Mouse (Mus musculus) cerebellum, adult 2 months (tissue): ENCODE data around the gene Tln2. TPM values are rescaled to one million over a fixed set of nuclear protein-coding genes. Genes with fewer than 3 reads are reported as not detected.

Experiments
- DNase-seq, 2 experiments: peaks; one replicate each; pipeline ENCODE4 v3.0.0; 2021
- H3K27ac ChIP-seq: fragments of 200-500 bp; 2 replicates; pipeline ENCODE4 v1.5.1; 2012; ENCODE audit warnings: low read length, control low read depth, inconsistent platforms; ENCODE audit not compliant: insufficient read depth
- H3K27me3 ChIP-seq: fragments of 200-500 bp; 2 replicates; pipeline ENCODE4 v1.6.1; 2012; ENCODE audit warnings: inconsistent platforms, mild to moderate bottlenecking, low read length, moderate library complexity; ENCODE audit not compliant: control insufficient read depth, insufficient read depth
- H3K4me1 ChIP-seq: fragments of 200-500 bp; 2 replicates; pipeline ENCODE4 v1.6.1; 2011; ENCODE audit warnings: low read length; ENCODE audit not compliant: control insufficient read depth, insufficient read depth
- H3K4me3 ChIP-seq: fragments of 200-500 bp; replicated peaks from 2 replicates; pipeline ENCODE3; 2011; ENCODE audit warnings: mild to moderate bottlenecking, low read depth, low read length, control low read depth; ENCODE audit not compliant: insufficient read depth
- CTCF ChIP-seq: fragments of 200-500 bp; IDR thresholded peaks from 2 replicates; pipeline ENCODE4 v1.5.1; 2011; ENCODE audit warnings: low read depth, mild to moderate bottlenecking, control low read depth, low read length, moderate library complexity, borderline replicate concordance; ENCODE audit not compliant: insufficient read depth
- POLR2A ChIP-seq: fragments of 200-500 bp; IDR thresholded peaks from 2 replicates; pipeline ENCODE4 v1.6.1; 2011; ENCODE audit warnings: low read length, control low read depth, borderline replicate concordance; ENCODE audit not compliant: insufficient read depth
- WGBS: fragments of 180-500 bp; shearing (Covaris S2); methylation state at CpG from one replicate; pipeline ENCODE4 v1.1.7; 2018; 5-methylcytosine and 5-hydroxymethylcytosine counted together
- polyA plus RNA-seq: library from polyadenylated mRNA; depleted of rRNA; stranded (reverse); fragments of >200 nt; gene quantifications from 2 replicates; pipeline ENCODE4 v1.2.3, GENCODE M21; 2012

The Tln2 gene
- polyA plus RNA-seq, 1 experiment = 28.7 TPM

- DNase-seq = no peak
- Histone ChIP-seq H3K27me3 (no peaks in the 10 kb centered on the region), H3K4me3 (no peak overlapping the region), H3K27ac (no peak overlapping the region), H3K4me1 (no peaks in the 10 kb centered on the region)
- WGBS = 48% methylated on average over 10 of the region's 10 CpGs
- no peak for TF ChIP-seq POLR2A
- no peak for TF ChIP-seq CTCF
Measured at GRCm38 (mm10) chr9:67191488-67192331, 367.8 kb downstream of the Tln2 start.

- no peak for DNase-seq
- H3K4me3 ChIP-seq = no peak overlapping the region
- no peak overlapping the region for H3K27ac ChIP-seq
- H3K27me3 ChIP-seq = no peaks in the 10 kb centered on the region
- TF ChIP-seq POLR2A = no peak
- no peak for TF ChIP-seq CTCF
- no peaks in the 10 kb centered on the region for H3K4me1 ChIP-seq
- 74% methylated on average over 5 of the region's 5 CpGs for WGBS
Measured at GRCm38 (mm10) chr9:67187686-67188085, 371.8 kb downstream of the Tln2 start.

GRCm38 (mm10) chr9:67187182-67187581, 372.3 kb downstream of the Tln2 start:
- no peak overlapping the region for H3K27ac ChIP-seq
- 77% methylated on average over 4 of the region's 4 CpGs for WGBS
- no peak for DNase-seq
- H3K27me3 ChIP-seq = no peaks in the 10 kb centered on the region
- no peaks in the 10 kb centered on the region for H3K4me1 ChIP-seq
- TF ChIP-seq CTCF (no peak), POLR2A (no peak)
- no peak overlapping the region for H3K4me3 ChIP-seq

- H3K4me3 ChIP-seq = no peak overlapping the region
- H3K27ac ChIP-seq = no peak overlapping the region
- WGBS = 86% methylated on average over 2 of the region's 2 CpGs
- TF ChIP-seq POLR2A = no peak
- TF ChIP-seq CTCF = no peak
- no peaks in the 10 kb centered on the region for H3K4me1 ChIP-seq
- H3K27me3 ChIP-seq = no peaks in the 10 kb centered on the region
- no peak for DNase-seq
Measured at GRCm38 (mm10) chr9:67184556-67184955, 374.9 kb downstream of the Tln2 start.

- Histone ChIP-seq H3K4me1 (no peaks in the 10 kb centered on the region), H3K27ac (no peak overlapping the region), H3K4me3 (no peak overlapping the region), H3K27me3 (no peaks in the 10 kb centered on the region)
- 88% methylated on average over 2 of the region's 2 CpGs for WGBS
- no peak for DNase-seq
- no peak for TF ChIP-seq CTCF
- no peak for TF ChIP-seq POLR2A
Measured at GRCm38 (mm10) chr9:67183520-67183919, 376.0 kb downstream of the Tln2 start.

GRCm38 (mm10) chr9:67182006-67182405, 377.5 kb downstream of the Tln2 start:
- WGBS = 81% methylated on average over 6 of the region's 6 CpGs
- no peak for TF ChIP-seq CTCF
- TF ChIP-seq POLR2A = no peak
- no peak for DNase-seq

GRCm38 (mm10) chr9:67178709-67179108, 380.8 kb downstream of the Tln2 start:
- H3K4me1 ChIP-seq = no peaks in the 10 kb centered on the region
- H3K4me3 ChIP-seq = no peak overlapping the region
- TF ChIP-seq POLR2A (no peak), CTCF (no peak)
- no peak overlapping the region for H3K27ac ChIP-seq
- no peaks in the 10 kb centered on the region for H3K27me3 ChIP-seq
- no peak for DNase-seq
- WGBS = 85% methylated on average over 1 of the region's 1 CpGs

More at GRCm38 (mm10) chr9:67182006-67182405, 377.5 kb downstream of the Tln2 start:
- Histone ChIP-seq H3K27ac (no peak overlapping the region), H3K4me3 (no peak overlapping the region), H3K27me3 (no peaks in the 10 kb centered on the region), H3K4me1 (no peaks in the 10 kb centered on the region)

GRCm38 (mm10) chr9:67178203-67178602, 381.3 kb downstream of the Tln2 start:
- no peak for DNase-seq
- Histone ChIP-seq H3K4me3 (no peak overlapping the region), H3K4me1 (no peaks in the 10 kb centered on the region), H3K27me3 (no peaks in the 10 kb centered on the region), H3K27ac (no peak overlapping the region)
- TF ChIP-seq CTCF (no peak), POLR2A (no peak)
- WGBS = 75% methylated on average over 5 of the region's 5 CpGs
